Mouse (Mus musculus) megakaryocyte, embryonic 14.5 days (primary cell): ENCODE results near the gene Acsm2.

Experiments used
- FLI1 ChIP-seq: IDR thresholded peaks from 2 replicates; pipeline ENCODE4 v1.6.1; 2012; ENCODE audit warnings: low read length, inconsistent platforms, mixed read lengths
- GATA1 ChIP-seq: IDR thresholded peaks from 3 replicates; pipeline ENCODE4 v1.6.1; 2012; ENCODE audit warnings: mixed read lengths, low read length, inconsistent platforms, borderline replicate concordance

DNA sequence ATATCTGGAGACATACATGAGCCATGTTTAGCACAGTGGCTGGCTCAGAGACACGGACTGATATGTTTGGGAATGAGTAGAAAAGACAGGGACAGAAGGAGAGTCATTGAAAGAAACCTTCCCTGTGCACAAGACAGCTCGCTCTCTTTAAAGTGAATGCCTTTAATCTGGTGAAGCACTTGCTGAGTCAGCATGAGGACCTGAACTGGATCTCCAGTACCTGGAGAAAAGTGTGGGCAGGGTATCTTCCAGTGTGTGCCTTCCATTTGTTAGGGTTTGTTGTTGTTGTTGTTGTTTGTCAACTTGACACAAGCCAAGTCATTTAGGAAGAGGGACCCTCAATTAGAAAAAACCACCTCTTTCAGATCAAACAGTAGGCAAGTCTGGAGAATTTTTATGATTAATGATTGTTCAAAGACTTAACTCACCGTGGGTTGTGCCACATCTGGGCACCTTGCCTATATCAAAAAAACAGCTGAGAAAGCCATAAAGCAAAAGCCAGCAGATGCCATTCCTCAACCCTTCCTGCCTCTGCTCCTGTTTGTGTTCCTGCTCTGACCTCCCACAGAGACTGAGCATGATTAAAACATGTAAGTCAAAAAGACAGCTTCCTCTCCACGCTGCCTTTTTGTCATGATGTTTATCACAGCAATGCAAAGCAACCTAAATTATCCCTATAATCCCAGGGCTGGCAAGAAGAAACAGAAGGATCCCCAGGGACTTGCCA is 64.2 kb downstream of the Acsm2 start:
- TF ChIP-seq GATA1 (no peak), FLI1 (no peak)
